Comparison of ENCODE assay signal across 24 mouse cellular contexts in genomic region chr13:97926371-97926770, GRCm38 (mm10).
DNase-seq lines count a peak whose midpoint lies in the region; ATAC-seq lines count a peak whose summit lies in the region.
"Had no signal": no experiment of that assay in that cellular context is flagged by ENCODE, and none has a peak within 500 bp of the region (broad histone marks: within the 10 kb centered on the region; RNA-seq: fewer than 3 reads in every experiment).

No protein-coding gene starts in this region.

- H3K27me3 ChIP-seq in limb, embryonic 12.5 days: no peaks in the 10 kb centered on the region
- 0 out of 2 replicates have a peak, but pooled peaks cover 5% of the 10 kb centered on the region for H3K27me3 ChIP-seq in limb, embryonic 10.5 days (ENCODE audit: low read depth, poor library complexity, severe bottlenecking)
- H3K27me3 ChIP-seq: hindbrain, embryonic 12.5 days; stomach, embryonic 15.5 days had no signal

- WGBS in limb, embryonic 12.5 days: 81% methylated on average over 10 of the region's 10 CpGs
- WGBS in limb, embryonic 10.5 days: 87% methylated on average over 10 of the region's 10 CpGs

- no peak for ATAC-seq in limb, embryonic 12.5 days (ENCODE audit: insufficient number of reproducible peaks, insufficient read depth, low FRiP score, low TSS enrichment, low read depth)
- no peak for ATAC-seq in inflammation-experienced regulatory T-cells, adult 6 months
- ATAC-seq: CD4-positive, CD25-positive, alpha-beta regulatory T cell, adult 4 months; forebrain, embryonic 16.5 days; lung, postnatal 0 days; midbrain, embryonic 16.5 days had no signal

- H3K9ac ChIP-seq in limb, embryonic 12.5 days (replicated peaks): no peak overlapping the region
- H3K9ac ChIP-seq: hindbrain, embryonic 12.5 days; stomach, embryonic 15.5 days had no signal

- H3K36me3 ChIP-seq in limb, embryonic 12.5 days: peaks cover 10% of the 10 kb centered on the region
- H3K36me3 ChIP-seq in limb, embryonic 10.5 days: peaks cover 7% of the 10 kb centered on the region; the same call in 1 of the 2 replicates
- H3K36me3 ChIP-seq: hindbrain, embryonic 12.5 days; stomach, embryonic 15.5 days had no signal

- H3K4me2 ChIP-seq in limb, embryonic 12.5 days: no peak overlapping the region
- H3K4me2 ChIP-seq: hindbrain, embryonic 12.5 days; stomach, embryonic 15.5 days had no signal

- no peaks in the 10 kb centered on the region for H3K9me3 ChIP-seq in limb, embryonic 12.5 days
- no peaks in the 10 kb centered on the region for H3K9me3 ChIP-seq in limb, embryonic 10.5 days (replicated peaks)
- H3K9me3 ChIP-seq: hindbrain, embryonic 12.5 days; midbrain, embryonic 10.5 days; stomach, embryonic 15.5 days had no signal

- peak; percentile 80 to 84 for DNase-seq in adrenal gland, adult (ENCODE audit: inconsistent age in 2 of 2, low spot score in 1 of 2)
- DNase-seq in adrenal gland, postnatal 4 days (ENCODE audit: low spot score in 2 of 2): no peak
- no peak for DNase-seq in limb, embryonic 10.5 days (ENCODE audit: low spot score)
- peak; percentile 63 to 67 for DNase-seq in adrenal gland, postnatal 36 days
- DNase-seq in testis, postnatal 14 days (ENCODE audit: low spot score): no peak
- DNase-seq in urinary bladder, adult 2 months (ENCODE audit: low spot score): no peak
- DNase-seq: cerebellum, adult 11-12 months; cerebellum, postnatal 14 days; gastrocnemius, postnatal 10 days; kidney, adult 18-20 months; kidney, postnatal 14 days; thymus, adult 18-20 months; thymus, postnatal 36 days had no signal

- H3K27ac ChIP-seq in limb, embryonic 12.5 days: peak overlapping the region; percentile 56; the same call in 1 of the 2 replicates
- H3K27ac ChIP-seq in limb, embryonic 10.5 days: no peak overlapping the region
- H3K27ac ChIP-seq: hindbrain, embryonic 12.5 days; layer of hippocampus, adult 2 months; midbrain, embryonic 10.5 days; stomach, embryonic 15.5 days had no signal

- no peak overlapping the region for H3K4me3 ChIP-seq in limb, embryonic 12.5 days (replicated peaks)
- H3K4me3 ChIP-seq in limb, embryonic 10.5 days: no peak overlapping the region
- H3K4me3 ChIP-seq: forebrain, embryonic 10.5 days; hindbrain, embryonic 12.5 days; layer of hippocampus, adult 2 months; midbrain, embryonic 10.5 days; stomach, embryonic 15.5 days had no signal

- peaks cover 49% of the 10 kb centered on the region for H3K4me1 ChIP-seq in limb, embryonic 12.5 days (replicated peaks)
- peaks cover 49% of the 10 kb centered on the region for H3K4me1 ChIP-seq in limb, embryonic 10.5 days
- H3K4me1 ChIP-seq: midbrain, embryonic 10.5 days had no signal

Comparison
In these comparisons a context has a peak if more than half of its experiments do, and no peak if none do; other contexts are left out.
1. DNase-seq: peak in adrenal gland, adult (2 of 2) and adrenal gland, postnatal 36 days (2 of 2); none in adrenal gland, postnatal 4 days (0 of 2), limb, embryonic 10.5 days (single experiment), testis, postnatal 14 days (single experiment) and urinary bladder, adult 2 months (single experiment).